Mouse (Mus musculus): ENCODE results near the gene Pycard.
"Not testable (repeated sequence)": the region's sequence is repeated elsewhere in the genome, so short reads cannot be mapped to it uniquely, and the experiment has no call there.

The Pycard gene

DNA sequence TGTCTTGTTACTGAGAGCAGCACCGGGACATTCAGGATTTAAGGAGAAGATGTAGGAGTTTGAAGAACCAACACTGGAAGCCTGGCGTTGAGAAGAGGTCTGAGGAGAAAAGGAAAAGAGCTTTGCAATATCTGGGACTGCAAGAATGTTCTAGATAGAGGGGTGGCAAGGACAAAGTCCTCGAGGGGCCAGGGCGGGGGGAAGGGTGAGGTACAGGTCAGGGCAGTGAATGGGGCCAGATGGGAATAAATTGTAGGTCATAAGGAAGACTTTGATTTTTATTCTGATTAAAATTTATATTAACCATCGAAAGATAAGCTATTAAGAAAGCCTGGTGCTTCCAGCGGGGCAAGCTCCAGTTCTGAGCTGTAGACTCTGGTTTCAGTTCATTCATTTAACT, 9.4 kb upstream of the Pycard start:
- no peak for DNase-seq

- no peak for DNase-seq
Measured at GRCm38 (mm10) chr7:128000068-128000950, 6.6 kb upstream of the Pycard start.

GRCm38 (mm10) chr7:127999436-127999835, 5.8 kb upstream of the Pycard start:
- DNase-seq = no peak

GRCm38 (mm10) chr7:127992488-127993340, 953 bp downstream of the Pycard start:
- no peak for DNase-seq

DNA sequence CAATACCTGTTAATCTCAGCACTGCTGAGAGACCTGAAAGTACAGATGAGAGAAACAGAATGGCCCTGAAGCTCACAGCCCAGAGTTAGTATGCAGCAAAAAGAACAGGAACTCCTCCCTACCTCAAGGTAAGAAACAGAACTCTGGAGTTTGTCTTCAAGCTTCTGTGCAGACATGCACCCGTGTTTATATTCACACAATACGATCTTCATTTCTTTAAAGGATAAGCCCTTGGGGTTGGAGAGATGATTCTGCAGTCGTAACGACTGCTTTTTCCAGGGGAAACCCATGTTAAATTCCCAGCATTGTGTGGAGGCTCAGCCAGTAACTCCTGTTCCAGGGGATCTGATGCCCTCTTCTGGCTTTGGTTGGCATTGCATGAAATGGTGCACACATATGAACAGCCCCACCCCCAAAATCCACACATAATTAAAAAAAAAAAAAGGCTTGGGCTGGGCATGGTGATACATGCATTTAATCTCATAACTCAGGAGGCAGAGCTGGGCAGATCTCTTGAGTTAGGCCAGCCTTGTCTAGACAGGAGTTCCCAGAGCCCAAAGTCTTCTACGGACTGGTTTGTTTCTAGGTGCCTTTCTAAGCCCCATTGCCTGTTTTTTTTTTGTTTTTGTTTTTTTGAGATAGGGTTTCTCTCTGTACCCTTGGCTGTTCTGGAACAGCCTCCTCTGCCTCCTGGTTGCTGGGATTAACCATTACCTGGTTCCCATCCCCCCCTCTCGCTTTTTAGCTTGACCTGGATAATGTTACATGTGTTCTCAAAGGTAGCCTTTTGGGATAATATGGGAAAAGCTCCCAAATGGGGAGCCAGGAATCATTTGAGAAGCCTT, 1.8 kb downstream of the Pycard start:
- DNase-seq = peak; percentile 80

GRCm38 (mm10) chr7:127988904-127989303, 4.8 kb downstream of the Pycard start:
- no peak for DNase-seq

- no peak for DNase-seq
Measured at GRCm38 (mm10) chr7:127980606-127981005, 13.1 kb downstream of the Pycard start.

DNA sequence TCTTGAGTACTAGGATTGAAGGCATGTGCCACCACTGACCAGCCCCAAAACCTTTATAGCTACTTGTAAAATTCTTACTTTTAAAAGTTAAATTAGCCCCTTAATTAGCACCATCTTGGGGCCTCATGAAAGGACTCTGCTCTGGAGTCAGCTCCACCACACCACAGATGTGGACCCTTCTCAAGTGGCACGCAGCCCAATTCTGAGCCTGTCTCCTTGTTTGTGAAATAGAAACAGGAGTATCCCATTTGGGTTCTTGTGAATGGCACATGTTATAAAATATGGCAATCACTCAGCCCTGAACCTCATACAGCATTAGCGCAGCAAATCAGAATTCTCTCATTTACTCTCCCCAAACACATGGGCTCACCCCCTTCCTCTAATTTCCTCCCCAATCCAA, 14.8 kb downstream of the Pycard start:
- DNase-seq = no peak

DNA sequence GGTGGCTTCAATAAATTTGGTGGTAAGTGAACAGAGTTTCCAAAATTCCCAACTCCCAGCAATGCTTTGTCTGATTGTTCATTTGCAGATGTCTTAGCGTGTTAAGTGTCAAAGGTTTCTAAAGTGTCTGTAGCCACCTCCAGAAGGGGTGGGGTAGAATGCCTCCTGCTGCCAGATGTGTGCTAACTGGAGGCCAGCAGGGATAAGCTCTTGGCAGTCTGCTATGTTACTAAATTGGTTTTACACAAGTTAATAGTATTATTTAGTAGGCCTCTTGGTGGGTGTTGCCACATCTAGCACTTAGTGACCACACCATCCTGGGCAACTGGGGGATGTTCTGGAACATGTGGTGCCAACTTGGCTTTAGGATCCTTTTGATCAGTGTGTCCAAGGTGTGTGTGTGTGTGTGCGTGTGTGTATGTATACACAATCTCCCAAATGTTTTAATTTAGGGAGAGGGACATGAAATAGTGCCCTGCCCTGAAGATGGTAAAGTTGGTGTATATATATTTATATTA, 19.2 kb downstream of the Pycard start:
- no peak for DNase-seq

GRCm38 (mm10) chr7:127967922-127968828, 25.5 kb downstream of the Pycard start:
- peak; percentile 58 for DNase-seq

- peak; percentile 98 for DNase-seq
Measured at GRCm38 (mm10) chr7:127967004-127967921, 26.4 kb downstream of the Pycard start, which contains the start of gene Fus. Gene Fus, plus strand, starts transcription at chr7:127967457.

GRCm38 (mm10) chr7:127966371-127966918, 27.2 kb downstream of the Pycard start:
- no peak for DNase-seq

GRCm38 (mm10) chr7:127959364-127959763, 34.3 kb downstream of the Pycard start:
- no peak for DNase-seq

- DNase-seq = no peak
Measured at GRCm38 (mm10) chr7:127952864-127953581, 40.6 kb downstream of the Pycard start.

- no peak for DNase-seq
Measured at GRCm38 (mm10) chr7:127946470-127947023, 47.1 kb downstream of the Pycard start, which contains the start of gene Prss36. Gene Prss36, minus strand, starts transcription at chr7:127946725.

GRCm38 (mm10) chr7:127944614-127945013, 49.1 kb downstream of the Pycard start:
- no peak for DNase-seq

DNA sequence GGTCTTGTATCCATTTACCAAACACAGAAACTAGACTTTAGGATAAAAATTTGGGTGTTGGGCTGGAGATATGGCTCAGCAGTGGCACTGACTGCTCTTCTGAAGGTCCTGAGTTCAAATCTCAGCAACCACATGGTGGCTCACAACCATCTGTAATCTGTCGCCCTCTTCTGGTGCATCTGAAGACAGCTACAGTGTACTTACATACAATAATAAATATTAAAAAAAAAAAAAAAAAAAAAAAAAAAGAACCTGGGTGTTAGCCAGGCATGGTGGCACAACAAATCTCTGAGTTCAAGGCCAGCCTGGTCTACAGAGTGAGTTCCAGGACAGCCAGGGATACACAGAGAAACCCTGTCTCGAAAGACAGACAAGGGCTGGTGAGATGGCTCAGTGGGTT, 51.6 kb downstream of the Pycard start:
- not testable (repeated sequence) for DNase-seq

All from right cerebral cortex, postnatal 4 days (tissue).